Mouse (Mus musculus): ENCODE data around the gene Ttll9. TPM values are rescaled to one million over a fixed set of nuclear protein-coding genes. Genes with fewer than 3 reads are reported as not detected.

Gene Ttll9
- polyA plus RNA-seq, 1 experiment from 2014 or later: 4.9 TPM

DNA sequence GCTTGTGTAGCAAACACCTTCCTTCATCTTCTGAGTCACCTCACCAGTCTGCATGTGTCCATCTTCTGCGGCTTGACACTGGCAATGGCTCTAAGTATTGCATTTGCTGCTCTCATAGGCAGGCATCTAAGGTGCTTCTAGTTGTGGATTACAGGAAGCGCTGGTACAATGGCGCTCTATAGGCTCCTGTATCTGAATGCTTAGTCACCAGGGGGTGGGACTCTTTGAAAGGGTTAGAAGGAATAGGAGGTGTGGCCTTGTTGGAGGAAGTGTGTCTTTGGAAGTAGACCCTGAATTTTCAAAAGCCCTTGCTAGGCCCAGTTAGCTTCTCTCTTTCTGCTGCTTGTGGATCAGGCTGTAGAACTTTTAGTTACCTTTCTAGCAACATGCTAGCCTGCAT lies 58.9 kb downstream of the Ttll9 start:
- Histone ChIP-seq H3K9ac (no peak overlapping the region), H3K4me3 (no peak overlapping the region), H3K4me1 (replicated peaks) (peaks cover under 1% of the 10 kb centered on the region; the same call in 1 of the 2 replicates), H3K27me3 (peaks cover 10% of the 10 kb centered on the region), H3K4me2 (no peak overlapping the region), H3K36me3 (no peaks in the 10 kb centered on the region), H3K9me3 (no peaks in the 10 kb centered on the region), H3K27ac (replicated peaks) (no peak overlapping the region)
- ATAC-seq (ENCODE audit: low read depth): no peak
- 73% methylated on average over 3 of the region's 3 CpGs for WGBS

DNA sequence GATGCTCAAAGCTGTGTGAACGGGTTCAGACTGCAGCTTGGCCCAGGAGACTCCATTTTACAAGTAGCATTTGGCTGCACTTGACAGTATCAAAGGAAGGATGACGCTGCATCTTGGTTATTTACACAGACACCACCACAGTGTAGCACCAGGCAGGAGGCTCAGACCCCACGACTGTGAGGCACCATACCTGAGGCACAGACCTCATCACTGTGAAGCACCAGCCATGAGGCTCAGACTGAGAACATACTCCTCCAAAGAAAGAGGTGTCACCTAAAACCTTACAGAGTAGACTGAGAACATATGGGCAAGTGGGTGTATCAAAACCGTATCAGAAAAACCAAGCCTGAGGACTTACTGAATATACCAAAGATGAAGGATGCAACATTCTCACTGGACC lies 60.6 kb downstream of the Ttll9 start:
- ATAC-seq (ENCODE audit: low read depth): no peak
- no peak overlapping the region for H3K9ac ChIP-seq

DNA sequence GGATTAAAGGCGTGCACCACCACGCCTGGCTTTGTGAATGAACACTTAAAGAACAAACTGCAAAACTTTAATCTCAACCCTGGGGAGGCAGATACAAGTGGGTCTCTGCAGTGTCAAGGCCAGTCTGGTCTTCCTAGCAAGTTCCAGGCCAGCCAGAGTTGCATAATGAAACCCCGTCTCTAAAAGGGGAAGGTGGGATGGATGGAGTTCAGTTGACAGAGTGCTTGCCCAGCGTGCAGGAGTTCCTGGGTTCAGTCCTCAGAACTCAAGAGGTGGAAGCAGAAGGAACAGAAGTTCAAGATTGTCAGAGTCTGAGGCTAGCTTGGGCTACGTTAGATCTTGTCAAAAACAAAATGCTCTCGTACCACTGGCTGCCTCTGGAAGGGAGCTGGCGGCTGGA lies 63.8 kb downstream of the Ttll9 start:
- no peak for ATAC-seq (ENCODE audit: low read depth)
- 83% methylated on average over 7 of the region's 7 CpGs for WGBS
- Histone ChIP-seq H3K4me3 (no peak overlapping the region), H3K4me1 (replicated peaks) (peaks cover 10% of the 10 kb centered on the region), H3K27ac (replicated peaks) (no peak overlapping the region), H3K9me3 (no peaks in the 10 kb centered on the region), H3K9ac (no peak overlapping the region), H3K4me2 (no peak overlapping the region), H3K36me3 (no peaks in the 10 kb centered on the region), H3K27me3 (peaks cover 11% of the 10 kb centered on the region)

More for the DNA sequence above, 60.6 kb downstream of the Ttll9 start:
- Histone ChIP-seq H3K27me3 (no peaks in the 10 kb centered on the region; the same call in 1 of the 2 replicates), H3K9me3 (no peaks in the 10 kb centered on the region), H3K36me3 (no peaks in the 10 kb centered on the region), H3K27ac (replicated peaks) (no peak overlapping the region), H3K4me1 (replicated peaks) (no peaks in the 10 kb centered on the region), H3K4me3 (no peak overlapping the region), H3K4me2 (no peak overlapping the region)
- WGBS: 69% methylated on average over 4 of the region's 4 CpGs

DNA sequence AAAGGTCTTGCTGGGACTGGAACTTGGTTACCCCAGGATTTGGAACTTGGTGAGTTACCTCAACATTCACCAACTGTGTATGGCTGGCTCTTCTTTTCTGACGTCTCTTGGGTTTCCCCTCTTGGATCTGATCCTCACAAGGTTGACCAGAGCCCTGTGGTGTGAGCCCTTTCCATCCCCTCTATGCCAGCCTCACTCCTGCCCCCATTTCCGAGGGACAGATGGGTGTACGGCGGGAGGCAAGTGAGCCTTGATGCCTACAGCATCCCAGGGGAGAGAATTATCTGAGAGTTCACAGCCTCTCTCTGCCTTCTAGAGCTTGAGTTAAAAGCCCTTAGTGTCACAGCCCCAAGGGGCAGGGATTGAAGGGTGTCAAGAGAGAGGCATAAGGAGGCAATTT lies 65.2 kb downstream of the Ttll9 start:
- Histone ChIP-seq H3K27me3 (peaks cover 20% of the 10 kb centered on the region), H3K4me3 (no peak overlapping the region), H3K27ac (replicated peaks) (no peak overlapping the region), H3K9ac (no peak overlapping the region), H3K9me3 (no peaks in the 10 kb centered on the region), H3K4me1 (replicated peaks) (peaks cover 19% of the 10 kb centered on the region), H3K4me2 (no peak overlapping the region), H3K36me3 (no peaks in the 10 kb centered on the region)
- WGBS: 59% methylated on average over 4 of the region's 4 CpGs
- no peak for ATAC-seq (ENCODE audit: low read depth)

DNA sequence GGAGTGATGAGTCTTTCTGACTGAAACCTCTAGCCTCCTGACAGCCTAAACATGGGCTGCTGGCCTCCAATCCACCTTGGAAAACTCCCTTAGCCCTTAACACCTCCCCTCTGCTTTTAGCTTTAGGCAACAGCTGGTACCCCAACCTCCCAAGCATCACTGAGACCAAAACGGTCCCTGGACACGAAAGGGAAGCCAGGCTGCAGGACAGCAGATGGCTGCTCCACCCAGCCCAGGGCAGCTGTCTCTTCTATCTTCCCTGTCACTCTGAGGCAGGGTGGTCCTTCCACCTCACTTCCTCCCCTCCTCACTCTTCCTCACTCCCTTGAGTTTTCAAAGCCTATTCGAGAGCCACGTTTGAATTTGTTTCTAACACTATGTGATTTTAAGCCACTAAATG lies 68.1 kb downstream of the Ttll9 start:
- peak overlapping the region; percentile 80; the same call in 1 of the 2 replicates for H3K9ac ChIP-seq
- peaks cover 47% of the 10 kb centered on the region for H3K4me1 ChIP-seq (replicated peaks)
- no peak overlapping the region for H3K4me3 ChIP-seq
- WGBS: 16% methylated on average over 4 of the region's 4 CpGs
- peak overlapping the region; percentile 70; the same call in 1 of the 2 replicates for H3K4me2 ChIP-seq
- no peaks in the 10 kb centered on the region for H3K9me3 ChIP-seq
- H3K27me3 ChIP-seq: peaks cover 36% of the 10 kb centered on the region
- H3K27ac ChIP-seq (replicated peaks): peak overlapping the region; percentile 89
- no peaks in the 10 kb centered on the region for H3K36me3 ChIP-seq
- no peak for ATAC-seq (ENCODE audit: low read depth)

DNA sequence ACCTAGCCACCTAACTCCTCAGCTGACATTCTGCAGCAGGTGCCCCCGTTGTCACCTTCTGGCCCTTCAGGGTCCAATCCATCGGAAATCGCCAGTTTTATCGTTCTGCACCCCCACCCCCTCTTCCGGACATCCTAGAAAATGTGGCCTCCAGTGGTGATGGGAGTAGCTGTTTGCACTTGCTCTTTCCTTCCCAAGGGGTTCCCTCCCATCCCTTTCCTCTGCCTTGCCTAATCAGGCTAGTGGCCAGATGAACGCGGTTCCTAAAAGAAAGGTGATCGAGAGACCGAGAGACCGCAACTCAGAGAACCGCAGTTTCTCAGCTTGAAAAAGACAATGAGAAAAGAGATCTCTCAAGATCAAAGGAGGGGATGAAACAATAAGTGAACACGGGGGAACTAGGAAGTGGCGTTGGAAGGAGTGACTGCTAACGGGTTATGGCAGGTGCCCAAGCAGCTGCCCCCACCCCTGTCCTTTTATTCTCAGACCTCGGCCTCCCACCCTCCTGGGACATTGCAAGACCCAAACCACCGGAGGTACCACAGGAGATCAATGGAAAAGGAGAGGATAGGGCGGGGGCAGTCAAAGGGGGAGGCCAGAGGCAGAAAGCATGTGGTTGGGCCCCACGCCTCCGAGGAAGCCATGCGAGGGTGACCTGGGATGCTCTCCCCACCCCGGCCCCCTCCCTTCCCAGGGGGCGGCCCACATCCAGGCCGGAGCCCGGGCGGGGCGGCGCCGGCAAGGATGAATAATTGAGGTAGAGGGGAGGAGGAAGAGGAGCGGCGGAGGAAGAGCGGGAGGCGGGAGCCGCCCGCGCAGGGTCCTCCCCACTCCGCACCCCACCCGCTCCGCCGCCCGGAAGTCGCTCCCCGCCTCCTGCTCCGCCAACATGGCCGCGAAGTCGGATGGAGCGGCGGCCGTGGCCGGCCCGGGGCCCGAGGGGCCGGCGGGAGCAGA lies 69.1 kb downstream of the Ttll9 start, which contains the start of gene Xkr7:
TSS of gene Xkr7 (plus strand) at position 727 of the 957 bp plus-strand sequence.
- H3K9me3 ChIP-seq: no peaks in the 10 kb centered on the region
- H3K4me3 ChIP-seq: peak within 1 kb of the TSS; percentile 75
- H3K27me3 ChIP-seq: peaks cover 36% of the 10 kb centered on the region
- peak within 1 kb of the TSS; percentile 80 for H3K9ac ChIP-seq
- peaks cover 57% of the 10 kb centered on the region for H3K4me1 ChIP-seq (replicated peaks)
- H3K36me3 ChIP-seq: no peaks in the 10 kb centered on the region
- peak within 1 kb of the TSS; percentile 89 for H3K27ac ChIP-seq (replicated peaks)
- H3K4me2 ChIP-seq: peak within 1 kb of the TSS; percentile 70
- ATAC-seq (ENCODE audit: low read depth): peak; percentile 86
- WGBS: under 1% methylated on average over 47 of the region's 54 CpGs

DNA sequence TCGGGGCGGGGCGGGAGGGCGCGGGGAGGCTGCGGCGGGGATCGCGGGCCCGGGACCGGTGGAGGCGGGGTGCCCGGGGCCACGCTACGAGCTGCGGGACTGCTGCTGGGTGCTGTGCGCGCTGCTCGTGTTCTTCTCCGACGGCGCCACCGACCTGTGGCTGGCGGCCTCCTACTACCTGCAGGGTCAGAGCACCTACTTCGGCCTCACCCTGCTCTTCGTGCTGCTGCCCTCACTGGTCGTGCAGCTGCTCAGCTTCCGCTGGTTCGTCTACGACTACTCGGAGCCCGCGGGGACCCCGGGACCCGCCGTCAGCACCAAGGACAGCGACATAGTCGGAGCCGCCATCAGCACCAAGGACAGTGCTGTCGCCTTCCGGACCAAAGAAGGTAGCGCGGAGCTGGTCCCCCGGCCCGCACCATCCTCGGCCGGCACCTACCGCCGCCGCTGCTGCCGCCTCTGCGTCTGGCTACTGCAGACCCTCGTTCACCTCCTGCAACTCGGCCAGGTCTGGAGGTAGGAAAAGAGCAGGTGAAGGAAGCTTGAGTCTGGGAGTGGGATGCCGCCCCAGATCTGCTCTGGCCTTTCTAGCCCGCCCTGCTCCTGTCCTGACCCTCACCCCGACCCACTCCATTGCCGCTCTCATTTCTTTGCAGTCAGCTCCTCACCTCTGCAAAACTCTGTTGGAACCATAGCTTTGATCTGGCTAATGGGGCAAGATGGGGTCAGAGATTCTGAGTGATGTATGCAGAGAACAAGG lies 70.0 kb downstream of the Ttll9 start:
- H3K36me3 ChIP-seq: no peaks in the 10 kb centered on the region
- H3K27me3 ChIP-seq: peaks cover 36% of the 10 kb centered on the region
- H3K9ac ChIP-seq: peak overlapping the region; percentile 80
- peak; percentile 70 for ATAC-seq (ENCODE audit: low read depth)
- 2% methylated on average over 50 of the region's 58 CpGs for WGBS
- H3K4me2 ChIP-seq: peak overlapping the region; percentile 70
- H3K9me3 ChIP-seq: no peaks in the 10 kb centered on the region
- peaks cover 61% of the 10 kb centered on the region for H3K4me1 ChIP-seq (replicated peaks)
- H3K27ac ChIP-seq (replicated peaks): peak overlapping the region; percentile 89
- H3K4me3 ChIP-seq: peak overlapping the region; percentile 75

DNA sequence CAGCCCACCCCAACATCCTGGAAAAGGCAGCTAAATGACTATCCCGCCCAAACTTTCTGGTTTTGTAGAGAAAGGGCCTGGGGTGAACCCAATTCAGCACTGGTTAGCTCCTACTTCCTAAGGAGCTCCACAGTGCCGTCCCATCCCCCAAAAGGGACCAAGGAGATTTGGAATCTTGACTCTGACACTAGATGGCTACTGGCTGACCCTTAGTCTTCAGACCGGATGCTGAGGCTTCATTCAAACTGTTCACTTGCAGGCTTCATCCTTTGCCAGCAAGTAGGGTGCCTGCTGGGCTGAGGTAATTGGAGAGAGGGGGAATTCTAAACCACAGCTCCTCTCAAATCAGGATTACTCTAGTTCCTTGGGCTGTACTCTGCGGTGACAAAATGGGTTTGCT lies 70.7 kb downstream of the Ttll9 start:
- Histone ChIP-seq H3K9ac (peak overlapping the region; percentile 80), H3K4me1 (replicated peaks) (peaks cover 65% of the 10 kb centered on the region), H3K27ac (replicated peaks) (peak overlapping the region; percentile 89; the same call in 1 of the 2 replicates), H3K4me3 (peak overlapping the region; percentile 75), H3K27me3 (peaks cover 36% of the 10 kb centered on the region), H3K4me2 (peak overlapping the region; percentile 70), H3K36me3 (no peaks in the 10 kb centered on the region), H3K9me3 (no peaks in the 10 kb centered on the region)
- WGBS: 12% methylated on average over 4 of the region's 4 CpGs
- no peak for ATAC-seq (ENCODE audit: low read depth)

DNA sequence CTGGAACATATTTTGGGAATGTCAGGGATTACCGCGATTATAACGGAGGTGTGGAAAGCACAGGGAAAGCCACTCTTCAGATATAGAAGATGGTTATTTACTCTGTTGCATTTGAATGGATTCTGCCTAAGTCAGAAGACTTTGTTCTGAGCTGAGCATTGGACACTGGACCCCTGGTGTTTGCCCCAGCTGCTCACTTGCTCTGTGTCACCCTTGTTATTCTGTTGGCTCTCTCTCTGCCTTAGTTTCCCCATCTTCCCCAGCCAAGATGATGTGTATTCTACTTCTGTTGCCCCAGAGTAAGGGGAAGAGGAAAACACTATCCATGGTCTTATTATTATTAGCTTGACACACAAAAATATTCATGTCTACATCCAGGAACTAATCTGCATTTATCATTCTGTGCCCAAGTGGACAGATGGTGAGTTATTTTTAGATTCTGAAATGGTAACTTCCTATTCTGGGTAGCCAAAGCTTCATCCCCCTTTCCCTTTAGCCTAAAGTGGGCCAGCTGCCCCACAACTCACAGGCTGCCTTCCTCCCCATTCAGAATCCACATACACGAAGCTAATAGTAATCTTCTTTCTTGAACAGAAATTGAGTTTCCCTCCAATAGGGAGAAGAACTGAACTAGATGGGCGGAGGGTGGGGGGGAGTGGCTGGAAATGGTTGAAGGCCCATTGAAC lies 71.4 kb downstream of the Ttll9 start:
- Histone ChIP-seq H3K4me1 (replicated peaks) (peaks cover 71% of the 10 kb centered on the region), H3K9ac (peak overlapping the region; percentile 80), H3K27ac (replicated peaks) (no peak overlapping the region; the same call in 1 of the 2 replicates), H3K4me3 (peak overlapping the region; percentile 75), H3K27me3 (peaks cover 36% of the 10 kb centered on the region), H3K9me3 (no peaks in the 10 kb centered on the region), H3K36me3 (no peaks in the 10 kb centered on the region), H3K4me2 (peak overlapping the region; percentile 70)
- WGBS: 70% methylated on average over 5 of the region's 5 CpGs
- no peak for ATAC-seq (ENCODE audit: low read depth)

DNA sequence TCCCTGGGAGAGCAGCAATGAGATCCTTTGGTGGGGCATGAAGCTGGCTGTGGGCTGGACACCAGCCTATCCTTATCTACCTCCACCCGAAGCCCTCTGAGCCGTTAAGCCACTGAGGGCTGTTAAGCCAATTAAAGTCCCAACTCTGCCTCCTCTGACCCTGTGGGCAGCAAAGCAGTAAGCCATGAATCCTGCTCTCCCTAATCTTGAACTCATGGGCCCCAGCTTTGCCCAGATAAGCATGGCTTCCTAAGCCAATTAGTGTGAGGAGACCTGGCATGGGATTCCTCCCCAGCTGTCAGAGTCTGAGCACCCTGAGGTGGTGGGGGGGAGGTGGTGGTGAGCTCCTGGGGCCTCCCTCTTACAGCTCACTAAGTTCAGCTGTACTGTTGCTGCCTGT lies 74.4 kb downstream of the Ttll9 start:
- H3K4me3 ChIP-seq: no peak overlapping the region
- no peak overlapping the region for H3K27ac ChIP-seq (replicated peaks)
- no peaks in the 10 kb centered on the region for H3K36me3 ChIP-seq
- peaks cover 61% of the 10 kb centered on the region for H3K4me1 ChIP-seq (replicated peaks)
- H3K9ac ChIP-seq: no peak overlapping the region
- no peak for ATAC-seq (ENCODE audit: low read depth)
- H3K4me2 ChIP-seq: no peak overlapping the region
- WGBS: 49% methylated on average over 2 of the region's 2 CpGs
- H3K9me3 ChIP-seq: no peaks in the 10 kb centered on the region
- peaks cover 18% of the 10 kb centered on the region for H3K27me3 ChIP-seq

DNA sequence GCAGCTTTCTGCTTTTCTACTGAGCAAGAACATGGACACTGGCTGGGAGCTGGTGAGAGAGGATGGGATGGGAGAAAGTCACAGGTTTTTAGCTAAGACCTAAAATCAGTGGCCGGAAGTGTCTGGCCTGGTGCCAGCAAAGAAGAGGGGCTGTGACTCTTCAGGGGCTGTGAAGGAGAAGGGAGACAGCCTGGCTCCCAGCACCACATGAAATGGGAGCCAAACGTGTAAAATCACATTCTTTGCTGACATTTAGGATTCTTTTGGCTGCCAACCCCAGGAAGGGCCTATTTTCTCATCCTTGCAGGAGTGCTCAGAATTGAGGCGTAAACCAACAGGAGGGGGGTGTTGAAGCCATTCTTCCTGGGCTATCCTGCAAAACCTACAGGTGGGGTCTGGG lies 81.6 kb downstream of the Ttll9 start:
- Histone ChIP-seq H3K9ac (no peak overlapping the region), H3K4me3 (no peak overlapping the region), H3K27ac (replicated peaks) (no peak overlapping the region), H3K9me3 (no peaks in the 10 kb centered on the region), H3K4me2 (no peak overlapping the region), H3K4me1 (replicated peaks) (peaks cover 35% of the 10 kb centered on the region), H3K27me3 (no peaks in the 10 kb centered on the region), H3K36me3 (no peaks in the 10 kb centered on the region)
- no peak for ATAC-seq (ENCODE audit: low read depth)
- 58% methylated on average over 3 of the region's 3 CpGs for WGBS

All from neural tube, embryonic 13.5 days (tissue).